Mouse (Mus musculus) stomach, embryonic 16.5 days (tissue): ENCODE results near the gene Sertad2. TPM values are rescaled to one million over a fixed set of nuclear protein-coding genes. Genes with fewer than 3 reads are reported as not detected.

Experiments used
- ATAC-seq: fragments of 200-750 bp; cut with Nextera tagmentation; 2 replicates; pipeline ENCODE4 v1.8.0; 2017; ENCODE audit warnings: moderate number of reproducible peaks, moderate TSS enrichment; ENCODE audit not compliant: insufficient read depth, low FRiP score
- H3K27ac ChIP-seq: fragments of 300-500 bp; sonication (generic); 2 replicates; pipeline ENCODE4 v1.5.1; 2014; ENCODE audit warnings: low read length
- H3K27me3 ChIP-seq: fragments of 300-500 bp; sonication (generic); 2 replicates; pipeline ENCODE4 v1.6.1; 2014; ENCODE audit warnings: low read length, control low read depth, mixed read lengths; ENCODE audit not compliant: control insufficient read depth, insufficient read depth
- H3K36me3 ChIP-seq: fragments of 300-500 bp; sonication (generic); 2 replicates; pipeline ENCODE4 v1.6.1; 2014; ENCODE audit warnings: low read length; ENCODE audit not compliant: control insufficient read depth, insufficient read depth
- H3K4me1 ChIP-seq: fragments of 300-500 bp; sonication (generic); 2 replicates; pipeline ENCODE4 v1.6.1; 2014; ENCODE audit warnings: low read length, control low read depth, mixed read lengths; ENCODE audit not compliant: control insufficient read depth, insufficient read depth
- H3K4me2 ChIP-seq: fragments of 300-500 bp; sonication (generic); 2 replicates; pipeline ENCODE4 v1.6.1; 2014; ENCODE audit warnings: low read depth, low read length, mixed read lengths
- H3K4me3 ChIP-seq: fragments of 300-500 bp; sonication (generic); replicated peaks from 2 replicates; pipeline ENCODE4 v1.5.1; 2014; ENCODE audit warnings: mild to moderate bottlenecking, low read length
- H3K9ac ChIP-seq: fragments of 300-500 bp; sonication (generic); 2 replicates; pipeline ENCODE4 v1.6.1; 2014; ENCODE audit warnings: low read length
- H3K9me3 ChIP-seq: fragments of 300-500 bp; sonication (generic); replicated peaks from 2 replicates; pipeline ENCODE4 v1.6.1; 2016; ENCODE audit warnings: low read length, control low read depth; ENCODE audit not compliant: control insufficient read depth
- WGBS: fragments of 180-500 bp; shearing (Covaris S2); extraction: QIAGEN DNeasy Blood & Tissue Kit; methylation state at CpG from one replicate; pipeline ENCODE4 v1.1.7; 2014; 5-methylcytosine and 5-hydroxymethylcytosine counted together
- polyA plus RNA-seq: library from polyadenylated mRNA; unstranded; fragments of >200 nt; fragmentation: Nextera tagmentation; extraction: Ambion mirVana; gene quantifications from 2 replicates; pipeline ENCODE4 v1.2.1, GENCODE M21; 2015

Sertad2 gene
- polyA plus RNA-seq, 1 experiment from 2014 or later = 24.0 TPM

DNA sequence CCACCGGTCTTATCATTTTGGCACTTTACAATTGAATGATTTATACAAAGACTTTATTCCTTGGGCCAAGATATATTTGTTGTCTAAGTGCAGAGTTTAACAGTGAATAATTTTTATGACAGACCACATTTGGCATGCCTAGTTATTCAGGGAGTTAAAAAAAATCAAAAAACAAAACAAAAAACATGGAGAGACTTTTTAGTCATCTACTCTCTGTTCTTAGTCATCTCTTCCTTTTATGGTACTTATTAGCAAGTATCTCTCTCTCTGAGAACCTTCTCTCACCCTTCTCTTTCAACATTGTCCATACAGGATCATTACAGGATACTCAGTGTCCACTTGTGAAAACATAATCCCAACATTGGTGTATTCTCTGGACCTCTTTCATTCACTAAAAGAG, 42.2 kb downstream of the Sertad2 start:
- ATAC-seq = no peak
- H3K9ac ChIP-seq = no peak overlapping the region
- H3K4me3 ChIP-seq = no peak overlapping the region
- H3K4me2 ChIP-seq = no peak overlapping the region
- H3K9me3 ChIP-seq = no peaks in the 10 kb centered on the region
- no peak overlapping the region for H3K27ac ChIP-seq
- 55% methylated on average over 1 of the region's 1 CpGs for WGBS
- no peaks in the 10 kb centered on the region for H3K27me3 ChIP-seq
- no peaks in the 10 kb centered on the region for H3K36me3 ChIP-seq
- peaks cover 3% of the 10 kb centered on the region; the same call in 1 of the 2 replicates for H3K4me1 ChIP-seq

DNA sequence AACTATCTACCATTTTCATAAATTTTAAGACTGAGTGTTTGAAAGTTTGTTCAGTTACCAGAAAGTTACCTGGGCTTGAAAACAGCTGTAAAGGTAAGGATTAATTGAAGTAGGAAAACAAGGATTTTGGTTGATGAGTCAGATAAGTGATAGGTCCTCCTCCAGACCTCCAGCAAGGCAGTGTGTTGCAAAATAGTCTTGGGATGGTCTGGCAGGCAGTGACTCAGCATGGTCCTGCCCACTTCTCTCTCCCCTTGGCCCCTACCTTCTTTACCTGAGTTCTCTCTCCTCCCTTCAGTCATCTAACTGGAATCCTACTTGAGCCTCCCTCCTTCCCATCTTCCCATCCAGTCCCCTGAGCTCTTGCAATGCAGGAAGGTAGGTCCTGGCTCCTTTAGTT, 43.1 kb downstream of the Sertad2 start:
- H3K9me3 ChIP-seq = no peaks in the 10 kb centered on the region
- H3K36me3 ChIP-seq = no peaks in the 10 kb centered on the region
- H3K4me3 ChIP-seq = no peak overlapping the region
- ATAC-seq = no peak
- H3K27me3 ChIP-seq = no peaks in the 10 kb centered on the region
- H3K4me1 ChIP-seq = no peaks in the 10 kb centered on the region
- H3K4me2 ChIP-seq = no peak overlapping the region
- no peak overlapping the region for H3K9ac ChIP-seq
- no peak overlapping the region for H3K27ac ChIP-seq

DNA sequence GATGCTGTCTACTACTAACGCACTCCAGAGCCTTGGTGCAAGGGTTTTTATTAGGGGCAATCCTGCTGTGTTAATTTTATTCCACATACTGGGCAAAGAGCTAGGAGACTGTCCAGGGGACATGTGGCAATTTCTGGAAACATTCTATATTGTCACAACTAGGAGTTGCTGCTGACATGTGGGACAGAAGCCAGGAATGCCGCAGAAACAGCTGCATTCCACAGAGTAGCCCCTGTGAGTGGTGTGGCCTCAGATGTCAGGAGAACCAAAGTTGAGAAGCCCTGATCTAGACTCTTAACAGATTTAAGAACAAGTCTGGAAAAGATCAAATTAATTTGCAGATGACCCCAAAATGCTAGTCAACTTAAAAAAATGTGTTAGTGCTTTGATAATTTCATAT, 46.3 kb downstream of the Sertad2 start:
- Histone ChIP-seq H3K9me3 (no peaks in the 10 kb centered on the region), H3K36me3 (no peaks in the 10 kb centered on the region), H3K27me3 (no peaks in the 10 kb centered on the region), H3K27ac (no peak overlapping the region), H3K9ac (no peak overlapping the region), H3K4me3 (no peak overlapping the region), H3K4me1 (peaks cover 3% of the 10 kb centered on the region; the same call in 1 of the 2 replicates), H3K4me2 (no peak overlapping the region)
- 39% methylated on average over 2 of the region's 2 CpGs for WGBS
- no peak for ATAC-seq

DNA sequence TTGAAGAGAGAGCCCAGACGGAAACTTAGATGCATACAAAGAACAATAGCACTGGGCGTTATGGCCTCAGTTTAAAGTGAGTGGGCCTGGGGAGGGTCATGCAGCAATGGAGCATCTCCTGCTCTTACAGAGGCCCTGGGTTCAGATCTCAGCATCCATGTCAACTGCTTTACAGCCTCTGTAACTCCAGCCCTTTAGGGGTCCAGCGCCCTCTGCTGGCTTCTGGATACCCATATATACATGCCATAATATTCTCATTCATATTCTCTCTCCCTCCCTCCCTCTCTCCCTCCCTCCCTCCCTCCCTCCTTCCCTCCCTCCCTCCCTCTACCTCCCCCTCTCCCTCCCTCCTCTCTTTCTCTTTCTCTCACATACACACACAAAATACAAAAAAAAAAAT, 49.0 kb downstream of the Sertad2 start:
- H3K27ac ChIP-seq = no peak overlapping the region
- H3K9me3 ChIP-seq = no peaks in the 10 kb centered on the region
- 72% methylated on average over 3 of the region's 3 CpGs for WGBS
- H3K9ac ChIP-seq = no peak overlapping the region
- H3K36me3 ChIP-seq = no peaks in the 10 kb centered on the region
- H3K27me3 ChIP-seq = no peaks in the 10 kb centered on the region
- no peak overlapping the region for H3K4me3 ChIP-seq
- H3K4me1 ChIP-seq = peaks cover 3% of the 10 kb centered on the region; the same call in 1 of the 2 replicates
- ATAC-seq = no peak
- H3K4me2 ChIP-seq = no peak overlapping the region

DNA sequence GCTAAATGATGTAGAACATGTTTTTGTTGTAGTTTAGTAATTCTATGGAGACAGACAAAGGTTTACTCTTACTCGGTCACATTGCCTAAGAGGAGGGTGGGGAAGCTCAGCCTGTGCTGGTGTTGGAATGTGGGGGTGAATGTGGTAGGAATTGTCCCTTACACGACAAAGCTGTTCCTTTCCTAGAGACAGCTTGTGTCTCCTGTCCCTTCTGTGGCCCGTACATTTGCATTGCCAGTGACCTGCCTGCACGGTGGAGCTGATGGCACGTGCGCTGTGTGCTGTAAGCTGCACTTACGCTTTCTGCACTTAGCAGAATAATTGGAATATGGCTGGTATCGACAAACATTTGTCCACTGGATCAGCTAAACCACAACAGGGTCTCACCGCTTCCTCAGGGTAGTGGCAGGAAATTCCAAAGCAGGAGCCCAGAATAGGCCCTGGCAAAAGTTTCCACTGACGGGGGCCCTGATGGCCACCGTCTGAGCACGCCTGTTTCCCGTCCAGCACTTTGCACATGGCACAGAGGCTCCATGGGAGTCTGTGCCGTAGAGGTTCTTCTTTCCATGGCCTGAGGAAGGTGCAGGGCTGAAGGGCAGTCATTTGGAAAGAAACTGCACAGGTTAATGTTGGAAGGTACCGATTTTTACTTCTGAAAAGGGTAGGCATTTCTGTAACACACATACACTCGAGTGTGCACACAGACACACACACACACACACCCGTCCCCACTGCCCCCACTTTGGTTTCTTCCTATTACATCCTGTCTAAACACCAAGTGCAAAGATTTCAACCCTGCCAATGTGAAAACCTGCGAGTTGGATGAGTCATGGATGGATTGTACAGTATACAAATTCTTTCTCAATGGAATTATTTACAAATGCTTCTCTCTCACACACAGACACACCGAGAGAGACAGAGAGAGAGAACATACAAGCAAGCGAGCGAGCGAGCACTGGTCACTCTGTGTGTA, 51.5 kb downstream of the Sertad2 start:
- Histone ChIP-seq H3K9ac (no peak overlapping the region), H3K4me2 (no peak overlapping the region), H3K27ac (peak overlapping the region; percentile 49; the same call in 1 of the 2 replicates), H3K9me3 (no peaks in the 10 kb centered on the region), H3K27me3 (no peaks in the 10 kb centered on the region), H3K36me3 (no peaks in the 10 kb centered on the region), H3K4me1 (peaks cover 3% of the 10 kb centered on the region; the same call in 1 of the 2 replicates), H3K4me3 (no peak overlapping the region)
- WGBS = 60% methylated on average over 22 of the region's 22 CpGs
- ATAC-seq = no peak

DNA sequence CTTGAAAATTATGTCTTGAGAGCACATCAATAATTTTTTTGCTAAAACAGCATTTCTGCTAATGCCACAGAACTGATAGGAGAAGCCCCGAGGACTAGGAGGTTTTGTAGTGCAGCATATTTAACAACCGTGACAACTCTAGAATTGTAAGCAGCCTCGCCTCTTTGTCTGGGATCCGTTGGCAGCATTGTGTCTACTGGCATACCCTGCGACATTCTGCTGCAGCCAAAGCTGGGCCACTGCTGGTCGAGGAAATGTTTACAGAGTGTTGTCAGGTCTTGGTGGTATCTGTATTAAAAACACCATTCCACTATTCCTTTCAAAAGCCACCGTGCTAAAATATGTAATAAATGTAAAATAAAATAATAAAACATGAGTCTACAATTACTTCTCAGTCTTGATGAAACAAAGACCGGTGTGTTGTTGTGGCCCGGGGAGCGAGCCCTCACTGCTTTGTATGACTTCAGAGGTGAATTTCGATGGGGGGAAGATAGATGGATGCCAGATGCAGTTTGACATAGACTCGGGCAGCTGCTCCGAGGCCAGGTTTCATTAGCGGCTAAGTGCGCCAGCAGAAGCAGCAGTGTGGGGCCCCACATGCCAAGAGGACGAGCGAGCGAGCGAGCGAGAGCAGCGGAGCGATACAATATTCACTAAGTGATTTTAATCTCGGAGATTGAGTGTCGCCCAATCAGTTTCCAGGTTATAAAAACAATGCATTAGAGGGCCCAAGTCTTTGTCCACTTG, 60.2 kb downstream of the Sertad2 start:
- H3K9ac ChIP-seq = peak overlapping the region; percentile 53
- H3K9me3 ChIP-seq = no peaks in the 10 kb centered on the region
- no peaks in the 10 kb centered on the region for H3K27me3 ChIP-seq
- no peaks in the 10 kb centered on the region for H3K36me3 ChIP-seq
- no peak for ATAC-seq
- 0 out of 2 replicates have a peak overlapping the region, but pooled peaks have one; percentile 20 for H3K4me3 ChIP-seq
- peak overlapping the region; percentile 49 for H3K4me2 ChIP-seq
- no peak overlapping the region for H3K27ac ChIP-seq
- WGBS = 35% methylated on average over 24 of the region's 24 CpGs
- no peaks in the 10 kb centered on the region; the same call in 1 of the 2 replicates for H3K4me1 ChIP-seq

DNA sequence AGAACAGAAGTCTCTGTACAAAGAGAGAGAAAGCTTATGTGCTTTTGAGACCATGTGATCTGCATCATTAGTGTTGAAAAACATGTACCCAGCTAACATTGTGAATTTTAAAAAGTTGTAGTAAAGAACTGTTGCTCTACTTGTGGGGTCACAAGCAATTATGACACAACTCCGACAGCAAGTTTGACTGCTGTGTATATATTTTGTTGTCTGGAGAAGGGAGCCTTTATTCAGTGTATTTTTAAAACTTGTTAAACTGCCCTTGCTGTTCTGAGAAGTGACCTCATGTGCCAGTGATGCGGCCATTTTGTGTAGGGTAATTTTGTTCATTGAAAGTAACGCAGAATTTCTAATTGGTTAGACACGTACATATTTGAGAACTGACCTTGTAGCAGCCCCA, 61.1 kb downstream of the Sertad2 start:
- no peaks in the 10 kb centered on the region for H3K9me3 ChIP-seq
- H3K27me3 ChIP-seq = no peaks in the 10 kb centered on the region
- H3K4me2 ChIP-seq = no peak overlapping the region
- ATAC-seq = no peak
- H3K27ac ChIP-seq = no peak overlapping the region
- H3K4me1 ChIP-seq = no peaks in the 10 kb centered on the region; the same call in 1 of the 2 replicates
- no peak overlapping the region for H3K9ac ChIP-seq
- no peak overlapping the region for H3K4me3 ChIP-seq
- 78% methylated on average over 4 of the region's 4 CpGs for WGBS
- no peaks in the 10 kb centered on the region for H3K36me3 ChIP-seq

DNA sequence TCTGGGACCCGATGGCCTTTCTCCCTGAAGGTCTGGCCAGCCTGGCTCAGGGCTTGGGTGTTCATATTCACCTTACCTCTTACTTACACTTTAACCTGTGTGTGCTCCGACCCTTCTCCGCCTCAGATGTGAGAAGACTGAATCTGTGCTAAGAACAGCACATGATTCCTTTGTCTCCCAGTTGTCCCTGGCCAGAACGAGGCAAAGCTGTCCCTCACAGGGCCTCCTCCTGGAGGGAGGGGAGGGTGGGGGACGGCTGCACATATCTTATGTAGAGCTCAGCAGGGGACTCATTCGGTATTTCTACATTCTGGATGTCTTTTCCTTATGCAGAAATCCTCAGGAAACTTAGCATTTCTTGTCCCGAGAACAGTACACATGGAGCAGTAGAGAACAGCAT, 62.6 kb downstream of the Sertad2 start:
- no peaks in the 10 kb centered on the region for H3K9me3 ChIP-seq
- H3K27me3 ChIP-seq = no peaks in the 10 kb centered on the region
- no peak overlapping the region for H3K4me2 ChIP-seq
- H3K4me1 ChIP-seq = no peaks in the 10 kb centered on the region; the same call in 1 of the 2 replicates
- no peaks in the 10 kb centered on the region for H3K36me3 ChIP-seq
- no peak overlapping the region for H3K9ac ChIP-seq
- H3K4me3 ChIP-seq = no peak overlapping the region
- WGBS = 61% methylated on average over 7 of the region's 7 CpGs
- no peak for ATAC-seq
- no peak overlapping the region for H3K27ac ChIP-seq

DNA sequence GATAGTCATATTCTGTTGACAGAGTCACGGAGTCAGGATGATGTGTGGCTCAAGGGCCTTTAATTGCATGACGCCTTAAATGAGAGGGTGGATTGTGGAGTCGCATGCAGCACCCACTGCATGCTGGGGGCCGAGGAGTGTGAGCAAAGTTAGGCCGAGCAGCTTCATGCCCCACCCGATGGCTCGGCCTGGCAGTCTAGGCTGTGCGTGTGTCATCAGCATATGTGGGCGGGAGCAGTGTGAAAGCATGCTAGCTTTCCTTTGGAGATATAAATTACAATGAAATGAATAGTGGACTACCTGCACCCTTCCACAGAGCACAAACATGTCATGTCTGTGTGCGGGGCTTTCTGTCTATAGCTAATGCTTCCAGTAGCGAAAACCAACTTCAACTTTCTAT, 65.4 kb downstream of the Sertad2 start:
- 63% methylated on average over 11 of the region's 11 CpGs for WGBS
- no peaks in the 10 kb centered on the region for H3K27me3 ChIP-seq
- no peak for ATAC-seq
- H3K4me1 ChIP-seq = no peaks in the 10 kb centered on the region; the same call in 1 of the 2 replicates
- no peak overlapping the region for H3K27ac ChIP-seq
- no peaks in the 10 kb centered on the region for H3K36me3 ChIP-seq
- no peak overlapping the region for H3K4me3 ChIP-seq
- H3K9ac ChIP-seq = no peak overlapping the region
- no peak overlapping the region for H3K4me2 ChIP-seq
- H3K9me3 ChIP-seq = no peaks in the 10 kb centered on the region
